Mouse (Mus musculus): ENCODE data around the gene Orc6.

The Orc6 gene

GRCm38 (mm10) chr8:85299434-85300077 lies at the start of gene Orc6, which contains the start of gene Vps35:
Orc6 (plus strand) TSS chr8:85299632.
Vps35 (minus strand) TSS chr8:85299802.
- peak; percentile 97 for DNase-seq (ENCODE audit: extremely low spot score)

DNA sequence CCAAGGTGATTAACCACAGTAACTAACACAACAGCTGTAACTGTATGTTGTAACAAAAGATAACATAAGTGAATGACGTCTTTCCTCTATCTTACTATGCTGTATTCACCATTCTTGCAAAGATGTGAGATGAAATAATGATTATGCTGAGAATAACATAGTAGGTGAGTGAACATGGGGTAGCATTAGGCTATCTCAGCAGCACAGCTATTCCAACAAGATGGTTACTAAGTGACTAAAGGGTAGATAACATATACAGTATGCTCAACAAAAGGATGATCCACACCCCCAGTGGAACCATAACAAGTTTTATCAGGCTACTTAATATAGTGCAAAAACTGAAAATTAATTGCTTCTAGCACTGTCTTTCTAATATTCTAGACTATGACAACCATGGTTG lies 12.6 kb upstream of the Orc6 start:
- no peak for DNase-seq (ENCODE audit: extremely low spot score)

- no peak for DNase-seq (ENCODE audit: extremely low spot score)
Measured at GRCm38 (mm10) chr8:85298600-85299433, 615 bp upstream of the Orc6 start.

- DNase-seq (ENCODE audit: extremely low spot score): no peak
Measured at GRCm38 (mm10) chr8:85301941-85302340, 2.5 kb downstream of the Orc6 start.

DNA sequence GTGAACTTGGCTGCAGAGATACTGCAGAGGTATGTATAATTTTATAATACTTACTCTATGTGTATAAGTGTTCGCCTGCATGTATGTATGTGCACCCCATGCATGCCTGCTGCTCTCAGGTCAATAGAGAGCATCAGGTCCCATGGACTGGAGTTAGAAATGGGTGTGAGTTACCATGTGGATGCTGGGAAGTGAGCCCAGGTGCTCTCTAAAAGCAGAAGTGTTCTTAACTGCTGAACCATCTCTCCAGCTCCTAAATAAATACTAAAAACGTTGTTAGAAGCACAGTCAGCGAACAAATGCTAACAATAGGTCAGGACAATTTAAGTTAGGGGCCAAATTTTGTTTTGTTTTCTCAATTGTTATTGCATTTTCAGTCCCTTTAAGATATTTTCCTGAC lies 3.5 kb downstream of the Orc6 start:
- no peak for DNase-seq (ENCODE audit: extremely low spot score)

DNA sequence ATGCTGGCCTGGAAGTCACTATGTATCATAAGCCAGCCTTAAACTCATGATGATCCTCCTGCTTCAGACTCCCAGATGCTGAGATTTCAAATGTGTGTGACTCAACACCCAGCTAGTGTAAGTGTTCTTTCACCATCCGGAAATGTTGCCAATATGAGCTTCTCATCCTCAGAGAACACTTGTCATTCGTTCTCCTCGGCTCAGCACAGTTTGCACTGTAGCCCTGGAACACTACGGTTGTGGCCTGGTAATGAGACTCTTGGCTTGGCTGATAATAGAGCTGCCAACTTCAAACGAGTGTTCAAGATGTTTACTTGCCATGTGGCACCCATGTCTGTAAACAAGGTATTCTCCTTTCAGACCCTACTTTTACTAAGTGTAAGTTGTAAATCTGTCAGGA lies 4.1 kb downstream of the Orc6 start:
- DNase-seq (ENCODE audit: extremely low spot score): no peak

DNA sequence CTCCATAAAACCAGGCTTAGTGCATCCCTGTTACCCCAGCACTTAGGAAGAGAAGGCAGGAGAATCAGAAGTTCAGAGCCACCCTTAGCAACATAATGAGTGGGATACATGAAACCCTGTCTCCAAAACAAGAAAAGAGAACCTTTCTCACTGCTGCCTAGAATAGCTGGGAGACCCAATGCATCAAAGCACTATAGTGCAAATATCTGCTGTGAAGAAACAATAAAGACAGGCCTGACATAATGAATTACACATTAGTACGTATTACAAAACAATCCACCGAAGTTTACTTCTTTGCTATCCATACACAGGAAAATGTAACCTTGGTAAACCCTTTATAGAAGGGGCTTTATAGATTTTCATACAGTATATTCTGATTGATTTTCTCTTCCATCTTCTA lies 9.1 kb downstream of the Orc6 start:
- DNase-seq (ENCODE audit: extremely low spot score): no peak

GRCm38 (mm10) chr8:85311743-85312142 lies 12.3 kb downstream of the Orc6 start:
- DNase-seq (ENCODE audit: extremely low spot score): peak; percentile 12

DNA sequence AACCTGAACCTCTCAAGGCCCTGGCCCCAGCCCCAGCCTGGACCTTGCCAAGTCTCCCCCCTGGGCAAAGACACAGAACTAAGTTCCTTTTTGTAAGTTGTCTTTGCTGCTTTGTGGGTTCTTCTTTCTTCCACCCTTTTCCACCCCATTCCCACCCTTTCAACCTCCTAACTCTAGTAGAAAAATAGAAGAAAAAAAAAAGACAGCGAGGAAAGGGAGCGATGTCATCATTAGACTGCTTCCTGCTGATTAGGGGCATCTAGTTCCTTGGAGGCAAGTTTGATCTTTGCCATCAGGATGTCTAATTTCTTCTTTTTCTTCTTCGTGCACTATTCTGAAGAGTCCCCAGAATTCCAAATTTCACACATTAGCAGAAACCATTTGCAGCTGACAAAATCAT lies 13.6 kb downstream of the Orc6 start:
- DNase-seq (ENCODE audit: extremely low spot score): no peak

DNA sequence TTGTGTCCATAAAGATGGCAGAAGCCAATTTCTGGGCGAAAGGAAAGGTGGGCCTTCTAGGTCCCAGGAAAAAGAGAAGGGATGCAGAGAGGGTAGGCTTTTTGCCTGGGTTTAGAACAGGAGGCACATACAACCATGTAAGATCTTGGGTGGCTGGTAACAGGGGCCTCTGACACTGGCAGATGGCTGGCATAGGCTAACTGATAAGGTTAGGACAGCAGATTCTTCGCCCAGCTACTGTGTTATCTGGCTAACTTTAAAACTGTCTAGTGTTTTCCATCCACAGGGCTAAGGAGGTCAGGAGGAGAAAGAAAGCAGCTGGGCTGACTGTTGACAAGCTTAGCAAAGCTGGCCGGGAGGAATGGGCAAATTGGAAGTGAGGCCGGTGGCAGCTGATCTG lies 19.1 kb downstream of the Orc6 start:
- DNase-seq (ENCODE audit: extremely low spot score): no peak

GRCm38 (mm10) chr8:85321981-85322380 lies 22.5 kb downstream of the Orc6 start:
- no peak for DNase-seq (ENCODE audit: extremely low spot score)

DNA sequence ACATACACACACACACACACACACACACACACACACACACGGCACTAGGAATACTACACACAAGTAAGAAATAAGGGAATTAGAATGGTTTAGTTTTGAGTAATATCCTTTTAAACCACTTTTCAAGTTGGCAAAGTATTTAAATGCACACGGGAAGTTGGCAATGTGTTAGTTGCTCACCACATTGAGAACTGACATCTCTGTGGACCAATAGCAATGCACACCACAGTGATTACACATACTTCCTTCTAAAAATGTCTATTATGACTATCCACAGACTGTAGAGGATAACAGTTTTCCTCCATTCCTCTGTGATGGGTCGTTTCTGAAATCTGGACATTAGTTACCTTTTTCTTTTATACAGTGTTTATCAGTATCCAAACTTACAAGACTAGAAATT lies 23.7 kb downstream of the Orc6 start:
- no peak for DNase-seq (ENCODE audit: extremely low spot score)

DNA sequence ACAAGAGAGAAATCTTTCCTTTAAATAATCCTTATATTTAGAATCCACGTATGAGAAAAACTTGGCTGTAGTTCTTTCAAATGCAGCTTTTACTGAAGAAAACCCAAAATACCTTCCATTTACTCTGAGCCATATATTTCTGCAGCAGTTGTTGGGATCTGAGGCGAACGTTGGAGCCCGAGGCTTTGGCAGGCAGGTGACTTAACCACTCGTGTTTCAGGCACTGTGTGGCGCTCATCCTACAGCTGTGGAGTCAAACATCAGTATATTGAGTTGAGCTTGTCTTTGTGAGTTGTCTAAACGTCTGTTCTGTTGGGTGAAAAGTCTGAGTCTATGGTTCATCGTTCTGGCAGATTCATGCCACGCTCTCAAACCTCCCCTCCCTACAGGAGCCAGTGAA lies 27.6 kb downstream of the Orc6 start:
- DNase-seq (ENCODE audit: extremely low spot score): no peak

DNA sequence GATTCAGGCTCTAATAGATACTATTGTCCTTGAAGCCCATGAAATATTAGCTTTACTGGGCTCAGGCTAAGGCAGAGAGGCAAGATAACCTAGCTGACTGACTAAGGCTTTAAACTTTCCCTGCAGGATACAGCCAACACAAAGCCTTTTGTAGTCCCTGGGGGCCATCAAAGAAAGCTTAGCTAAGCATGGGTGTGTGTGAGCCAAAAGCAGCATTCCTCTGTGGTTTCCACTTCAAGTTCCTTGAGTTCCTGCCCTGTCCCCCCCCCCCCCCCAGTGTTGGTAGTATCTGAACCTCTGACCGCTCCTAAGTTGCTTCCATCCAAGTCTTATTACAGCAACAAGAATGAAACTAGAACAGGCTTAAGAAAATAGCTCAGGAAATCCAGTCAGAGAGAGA lies 30.1 kb downstream of the Orc6 start:
- no peak for DNase-seq (ENCODE audit: extremely low spot score)

GRCm38 (mm10) chr8:85335105-85335504 lies 35.7 kb downstream of the Orc6 start:
- no peak for DNase-seq (ENCODE audit: extremely low spot score)

- DNase-seq (ENCODE audit: extremely low spot score): no peak
Measured at GRCm38 (mm10) chr8:85336211-85336933, 36.9 kb downstream of the Orc6 start.

DNA sequence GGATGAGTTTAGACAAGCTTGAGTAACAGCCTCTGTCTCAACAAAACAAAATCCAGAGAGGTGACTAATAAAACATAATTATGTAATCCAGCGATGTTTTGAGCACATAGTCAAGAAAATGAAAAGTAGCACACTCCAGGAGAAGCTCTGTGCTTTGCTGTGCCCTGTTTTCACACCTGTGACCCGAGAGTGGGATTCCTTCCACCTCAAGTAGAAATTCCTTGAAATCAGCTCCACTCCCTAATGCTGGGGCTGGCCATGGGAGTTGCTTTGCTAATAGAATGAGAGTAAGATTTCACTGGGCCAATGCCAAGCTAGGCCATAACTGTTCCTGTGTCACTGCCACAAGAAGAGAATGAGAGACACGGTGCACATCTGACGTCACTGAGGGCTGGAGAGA lies 38.2 kb downstream of the Orc6 start:
- no peak for DNase-seq (ENCODE audit: extremely low spot score)

DNA sequence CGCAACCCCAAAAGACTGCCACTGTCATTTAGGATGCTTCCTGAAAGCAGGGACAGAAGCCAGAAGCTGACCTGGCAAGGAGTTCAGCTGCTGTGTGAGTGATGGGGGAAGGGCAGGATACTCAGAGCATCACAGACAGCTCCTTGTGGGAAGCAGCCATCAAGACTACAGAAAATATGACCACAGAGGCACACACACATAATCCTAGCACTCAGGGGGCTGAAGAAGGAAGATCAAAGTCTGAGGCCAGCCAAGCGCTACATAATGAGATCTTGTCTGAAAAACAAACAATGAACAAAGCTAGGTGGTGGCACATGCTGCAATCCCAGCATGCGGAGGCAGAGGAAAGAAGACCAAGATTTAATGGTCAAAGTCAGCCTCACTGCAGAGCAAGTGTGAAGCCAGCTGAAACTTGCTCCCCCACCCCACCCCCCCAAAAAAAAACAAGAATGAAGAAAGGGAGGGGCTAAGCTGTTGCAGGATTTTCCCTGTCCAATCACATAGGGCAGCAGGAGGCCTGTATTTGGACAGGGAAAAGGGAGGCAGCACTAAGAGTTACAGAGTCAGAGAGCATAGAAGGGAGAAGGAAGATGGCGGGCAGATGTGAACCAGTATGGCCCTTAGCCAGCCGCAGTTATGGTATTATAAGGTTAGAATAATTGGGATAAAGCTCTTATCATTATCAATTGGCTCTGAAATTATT lies 40.6 kb downstream of the Orc6 start:
- DNase-seq (ENCODE audit: extremely low spot score): peak; percentile 20

GRCm38 (mm10) chr8:85353287-85353686 lies 53.9 kb downstream of the Orc6 start:
- DNase-seq (ENCODE audit: extremely low spot score): no peak

All from embryo, embryonic 9.5 days (tissue).